Mouse (Mus musculus) liver, embryonic 15.5 days (tissue): ENCODE measurements around the gene Kcnj11. TPM values are rescaled to one million over a fixed set of nuclear protein-coding genes. Genes with fewer than 3 reads are reported as not detected.

Experiments
- ATAC-seq: fragments of 200-750 bp; cut with Nextera tagmentation; 2 replicates; pipeline ENCODE4 v1.8.0; 2017; ENCODE audit warnings: moderate number of reproducible peaks, mild to moderate bottlenecking, moderate library complexity; ENCODE audit not compliant: insufficient read depth
- H3K27ac ChIP-seq: fragments of 300-500 bp; sonication (generic); replicated peaks from 2 replicates; pipeline ENCODE4 v1.5.1; 2015; ENCODE audit warnings: mild to moderate bottlenecking, inconsistent platforms
- H3K27me3 ChIP-seq: fragments of 300-500 bp; sonication (generic); 2 replicates; pipeline ENCODE4 v1.6.1; 2015; ENCODE audit warnings: mild to moderate bottlenecking, inconsistent platforms
- H3K36me3 ChIP-seq: fragments of 300-500 bp; sonication (generic); replicated peaks from 2 replicates; pipeline ENCODE4 v1.6.1; 2015; ENCODE audit warnings: moderate library complexity, mild to moderate bottlenecking, inconsistent platforms
- H3K4me1 ChIP-seq: fragments of 300-500 bp; sonication (generic); replicated peaks from 2 replicates; pipeline ENCODE4 v1.6.1; 2015; ENCODE audit warnings: inconsistent platforms
- H3K4me2 ChIP-seq: fragments of 300-500 bp; sonication (generic); 2 replicates; pipeline ENCODE4 v1.6.1; 2015; ENCODE audit warnings: moderate library complexity, mild to moderate bottlenecking, inconsistent platforms
- H3K4me3 ChIP-seq: fragments of 300-500 bp; sonication (generic); replicated peaks from 2 replicates; pipeline ENCODE4 v1.5.1; 2015; ENCODE audit warnings: mild to moderate bottlenecking, inconsistent platforms
- H3K9ac ChIP-seq: fragments of 300-500 bp; sonication (generic); 2 replicates; pipeline ENCODE4 v1.6.1; 2015; ENCODE audit warnings: moderate library complexity, mild to moderate bottlenecking, inconsistent platforms
- H3K9me3 ChIP-seq: fragments of 300-500 bp; sonication (generic); replicated peaks from 2 replicates; pipeline ENCODE4 v1.6.1; 2016; ENCODE audit warnings: inconsistent platforms
- WGBS: fragments of 180-500 bp; shearing (Covaris S2); methylation state at CpG from one replicate; pipeline ENCODE4 v1.1.7; 2015; ENCODE audit warnings: mixed read lengths; ENCODE audit not compliant: insufficient replicate concordance; 5-methylcytosine and 5-hydroxymethylcytosine counted together
- polyA plus RNA-seq: library from polyadenylated mRNA; unstranded; fragments of >200 nt; fragmentation: Nextera tagmentation; extraction: Ambion mirVana; gene quantifications from 2 replicates; pipeline ENCODE4 v1.2.1, GENCODE M21; 2015

Kcnj11 gene
- polyA plus RNA-seq = 0.08 TPM in 2 replicates

DNA sequence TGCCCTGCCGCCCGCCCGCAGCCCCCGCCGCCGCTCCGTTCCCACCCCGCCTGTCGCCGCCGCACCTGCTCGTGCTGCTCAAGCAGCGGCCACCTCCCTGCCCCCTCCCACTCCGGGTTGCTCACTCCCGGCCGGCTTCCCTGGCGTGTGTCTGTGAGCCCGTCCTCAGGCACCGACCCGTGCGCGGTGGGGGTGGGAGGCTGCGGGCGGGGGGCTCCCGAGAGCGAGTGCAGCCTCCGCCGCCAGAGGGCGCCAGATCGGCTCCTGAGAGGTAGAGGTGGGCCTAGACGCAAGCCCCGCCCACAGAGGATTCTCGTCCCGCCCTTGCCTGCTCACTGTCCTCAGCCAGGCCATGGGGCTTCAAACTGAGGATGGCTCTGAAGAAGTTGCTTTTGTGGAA lies at the start of gene Kcnj11:
Gene Kcnj11, minus strand, starts transcription at position 202 of the 400 bp plus-strand sequence.
- 0 out of 2 replicates have a peak, but pooled peaks have one; percentile 44 for ATAC-seq
- Histone ChIP-seq H3K36me3 (no peaks in the 10 kb centered on the region), H3K9me3 (no peaks in the 10 kb centered on the region), H3K4me3 (peak within 1 kb of the TSS; percentile 50), H3K9ac (no peak within 1 kb of the TSS), H3K4me1 (peaks cover 6% of the 10 kb centered on the region), H3K27me3 (peaks cover 29% of the 10 kb centered on the region), H3K27ac (no peak within 1 kb of the TSS), H3K4me2 (peak within 1 kb of the TSS; percentile 68)
- under 1% methylated on average over 34 of the region's 34 CpGs for WGBS

DNA sequence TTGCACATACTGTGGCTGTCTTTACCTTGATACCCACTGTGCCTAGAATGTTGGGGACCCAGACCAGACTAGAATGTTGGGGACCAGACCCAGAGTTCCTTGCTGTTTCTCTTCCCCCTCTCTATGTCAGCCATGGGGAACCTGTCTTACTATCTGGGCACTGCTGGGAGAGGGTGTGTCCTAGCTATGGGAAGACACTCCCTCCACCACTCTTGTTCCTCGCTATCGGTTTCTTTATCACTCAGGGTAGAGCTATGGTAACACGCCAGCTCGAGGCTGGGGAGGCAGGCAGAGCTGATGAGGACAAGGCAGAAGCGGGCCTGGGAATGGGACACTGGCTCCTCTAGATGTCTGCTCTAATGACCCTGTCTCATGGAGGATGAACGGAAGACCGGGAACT lies 46.9 kb upstream of the Kcnj11 start:
- Histone ChIP-seq H3K4me2 (no peak overlapping the region), H3K36me3 (no peaks in the 10 kb centered on the region), H3K27ac (no peak overlapping the region), H3K4me3 (no peak overlapping the region), H3K9ac (no peak overlapping the region), H3K27me3 (no peaks in the 10 kb centered on the region), H3K9me3 (no peaks in the 10 kb centered on the region), H3K4me1 (no peaks in the 10 kb centered on the region)
- ATAC-seq = no peak
- 48% methylated on average over 7 of the region's 7 CpGs for WGBS

DNA sequence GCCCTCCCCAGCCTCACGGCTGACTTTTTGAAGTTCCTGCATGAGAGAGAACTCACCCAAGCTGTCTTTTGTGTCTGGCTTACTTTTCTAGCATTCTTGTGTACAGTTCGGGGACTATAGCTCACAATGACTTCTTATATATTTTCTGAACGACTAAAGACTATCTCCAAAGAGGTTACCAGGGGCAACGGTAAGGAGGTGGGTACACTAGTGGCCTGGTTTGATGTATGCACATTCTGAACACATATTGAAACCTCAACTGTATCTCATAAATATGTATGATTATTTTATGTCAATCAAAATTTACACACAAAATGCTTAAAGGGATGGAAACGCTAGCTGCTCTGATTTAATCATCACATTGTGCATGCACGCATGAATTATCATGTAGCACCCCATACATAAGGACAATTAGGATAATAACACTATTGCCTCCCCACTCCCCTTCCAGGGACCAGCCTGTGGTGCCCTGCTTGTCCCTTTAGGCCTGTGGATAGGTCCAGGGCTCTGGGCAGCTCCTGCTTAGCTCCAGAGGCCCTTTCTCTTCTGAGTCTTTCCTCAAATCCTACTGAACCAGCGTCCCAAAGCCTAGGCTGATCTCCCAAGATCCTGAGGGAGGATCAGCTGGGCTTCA lies 46.2 kb upstream of the Kcnj11 start:
- H3K4me2 ChIP-seq = no peak overlapping the region
- no peak for ATAC-seq
- no peak overlapping the region for H3K4me3 ChIP-seq
- WGBS = 62% methylated on average over 7 of the region's 7 CpGs
- H3K27me3 ChIP-seq = no peaks in the 10 kb centered on the region
- no peaks in the 10 kb centered on the region for H3K4me1 ChIP-seq
- H3K9ac ChIP-seq = no peak overlapping the region
- no peaks in the 10 kb centered on the region for H3K9me3 ChIP-seq
- no peak overlapping the region for H3K27ac ChIP-seq
- H3K36me3 ChIP-seq = no peaks in the 10 kb centered on the region

DNA sequence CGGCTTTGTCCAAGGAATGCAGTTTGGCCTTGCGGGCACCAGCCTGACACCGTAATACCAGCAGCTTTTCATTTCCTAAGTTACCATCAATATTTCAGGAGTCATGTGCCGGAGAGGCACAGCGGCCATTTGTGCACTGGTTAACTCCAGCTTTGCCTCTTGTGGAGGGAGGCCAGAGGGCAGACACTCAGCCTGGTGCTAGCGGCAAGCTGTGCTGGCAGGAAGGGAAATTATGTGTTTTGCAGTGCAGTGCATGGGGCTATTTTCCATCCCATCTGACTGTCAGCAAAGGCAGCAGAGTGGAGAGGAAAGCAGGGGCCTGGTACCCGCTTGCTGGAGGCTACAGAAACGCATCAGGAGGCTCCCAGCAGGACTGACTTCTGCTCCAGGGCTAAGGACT lies 43.5 kb upstream of the Kcnj11 start:
- no peak for ATAC-seq
- 77% methylated on average over 8 of the region's 8 CpGs for WGBS
- Histone ChIP-seq H3K4me2 (no peak overlapping the region), H3K4me3 (no peak overlapping the region), H3K27me3 (0 out of 2 replicates have a peak, but pooled peaks cover 4% of the 10 kb centered on the region), H3K36me3 (no peaks in the 10 kb centered on the region), H3K27ac (no peak overlapping the region), H3K9ac (no peak overlapping the region), H3K9me3 (no peaks in the 10 kb centered on the region), H3K4me1 (no peaks in the 10 kb centered on the region)

DNA sequence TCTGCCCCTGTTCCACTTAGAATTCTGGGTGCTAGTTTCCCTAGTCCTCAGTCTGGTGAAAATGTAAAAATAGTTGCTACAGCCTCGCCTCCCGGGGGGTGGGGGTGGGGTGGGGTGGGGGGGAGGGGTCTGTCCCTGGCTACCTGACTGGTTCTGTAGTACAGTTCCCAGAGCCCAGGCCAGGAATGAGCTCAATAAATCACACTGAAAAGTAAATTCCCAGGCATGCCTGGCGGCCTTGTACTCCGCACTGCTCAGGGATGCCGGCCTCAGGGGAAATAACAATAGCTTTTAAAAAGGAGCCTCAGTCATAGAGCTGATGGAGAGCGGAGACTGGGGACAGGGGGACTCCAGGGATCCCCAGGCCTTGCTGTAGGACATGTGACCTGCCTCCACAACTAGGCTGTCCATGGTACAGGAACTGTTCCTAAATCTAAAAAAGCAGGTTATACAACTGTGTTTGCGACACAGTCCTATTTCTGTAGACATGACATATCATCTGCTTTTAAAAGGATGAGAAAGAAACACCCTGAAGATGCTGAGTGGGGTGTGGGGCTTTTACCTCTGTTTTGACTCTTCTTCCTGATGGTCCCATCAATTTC lies 37.9 kb upstream of the Kcnj11 start:
- no peak for ATAC-seq
- Histone ChIP-seq H3K4me1 (no peaks in the 10 kb centered on the region), H3K4me2 (no peak overlapping the region), H3K27ac (no peak overlapping the region), H3K36me3 (no peaks in the 10 kb centered on the region), H3K27me3 (0 out of 2 replicates have a peak, but pooled peaks cover 4% of the 10 kb centered on the region), H3K9me3 (no peaks in the 10 kb centered on the region), H3K9ac (no peak overlapping the region), H3K4me3 (no peak overlapping the region)
- 51% methylated on average over 7 of the region's 7 CpGs for WGBS

DNA sequence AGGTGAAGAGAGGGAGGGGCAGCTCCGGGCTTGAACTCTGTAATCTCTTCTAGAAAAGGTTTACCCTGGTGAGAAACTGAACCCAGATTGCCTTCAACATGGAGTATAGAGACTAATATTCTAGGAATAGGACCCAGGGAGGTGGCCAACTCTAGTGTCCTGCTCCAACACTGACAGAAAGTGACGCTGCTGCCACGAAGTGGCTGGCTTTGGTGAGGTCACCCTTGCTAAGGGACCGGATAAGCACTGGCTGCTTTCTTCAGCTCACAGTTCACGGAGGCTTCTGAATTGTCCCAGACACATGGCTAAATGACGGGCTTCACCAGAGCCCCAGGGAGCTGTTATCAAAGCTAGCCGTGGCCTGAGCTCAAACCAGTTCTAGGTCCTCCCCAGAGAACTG lies 33.3 kb upstream of the Kcnj11 start:
- Histone ChIP-seq H3K9ac (no peak overlapping the region), H3K9me3 (no peaks in the 10 kb centered on the region), H3K4me2 (no peak overlapping the region), H3K27ac (no peak overlapping the region), H3K4me3 (no peak overlapping the region), H3K4me1 (0 out of 2 replicates have a peak, but pooled peaks cover 3% of the 10 kb centered on the region), H3K27me3 (no peaks in the 10 kb centered on the region), H3K36me3 (no peaks in the 10 kb centered on the region)
- no peak for ATAC-seq
- WGBS = 9% methylated on average over 7 of the region's 7 CpGs

DNA sequence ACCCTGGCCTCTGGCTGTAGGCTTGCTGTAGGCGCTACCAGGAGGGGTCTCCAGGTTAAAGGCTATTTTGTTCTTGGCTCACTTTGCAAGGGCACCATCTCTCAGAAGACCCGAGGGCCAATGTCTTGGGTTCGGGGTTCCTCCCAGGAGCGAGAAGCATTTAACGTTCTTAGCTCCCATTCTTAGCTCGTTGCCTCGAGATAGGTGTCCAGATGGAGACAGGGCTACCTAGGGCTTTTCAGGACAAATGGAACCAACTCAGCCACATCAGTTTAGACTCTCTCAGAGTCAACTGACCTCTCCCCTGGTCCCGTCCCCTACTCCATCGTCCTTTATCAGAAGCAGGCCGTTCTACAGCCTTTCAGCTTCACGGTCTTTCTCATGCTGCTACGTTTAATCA lies 31.7 kb upstream of the Kcnj11 start:
- Histone ChIP-seq H3K36me3 (no peaks in the 10 kb centered on the region), H3K27ac (no peak overlapping the region), H3K27me3 (no peaks in the 10 kb centered on the region), H3K4me3 (no peak overlapping the region), H3K9me3 (no peaks in the 10 kb centered on the region), H3K9ac (no peak overlapping the region), H3K4me1 (0 out of 2 replicates have a peak, but pooled peaks cover 3% of the 10 kb centered on the region), H3K4me2 (no peak overlapping the region)
- no peak for ATAC-seq
- 74% methylated on average over 12 of the region's 12 CpGs for WGBS

DNA sequence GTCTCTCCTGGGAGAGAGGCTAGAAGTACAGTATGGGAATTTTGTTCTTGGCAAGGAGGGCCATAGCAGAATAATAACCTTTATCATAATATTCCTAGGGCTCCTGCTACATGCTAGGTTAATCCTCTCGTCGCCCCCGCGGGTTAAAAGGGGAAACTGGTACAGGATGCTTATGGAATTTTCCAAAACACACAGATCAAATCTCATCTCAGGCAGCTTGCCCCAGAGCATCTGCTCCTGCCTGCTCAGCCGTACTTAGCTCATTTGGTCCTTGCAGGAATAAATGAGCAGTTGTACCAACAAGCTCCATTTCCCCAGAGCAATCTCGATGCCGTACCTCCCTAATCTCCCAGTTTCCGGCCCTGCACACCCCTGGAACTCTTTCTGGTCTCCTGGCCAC lies 31.2 kb upstream of the Kcnj11 start:
- no peak overlapping the region for H3K9ac ChIP-seq
- 0 out of 2 replicates have a peak, but pooled peaks cover 3% of the 10 kb centered on the region for H3K4me1 ChIP-seq
- no peaks in the 10 kb centered on the region for H3K9me3 ChIP-seq
- H3K36me3 ChIP-seq = no peaks in the 10 kb centered on the region
- no peak overlapping the region for H3K27ac ChIP-seq
- H3K27me3 ChIP-seq = no peaks in the 10 kb centered on the region
- no peak for ATAC-seq
- H3K4me2 ChIP-seq = no peak overlapping the region
- 54% methylated on average over 8 of the region's 8 CpGs for WGBS
- H3K4me3 ChIP-seq = no peak overlapping the region

DNA sequence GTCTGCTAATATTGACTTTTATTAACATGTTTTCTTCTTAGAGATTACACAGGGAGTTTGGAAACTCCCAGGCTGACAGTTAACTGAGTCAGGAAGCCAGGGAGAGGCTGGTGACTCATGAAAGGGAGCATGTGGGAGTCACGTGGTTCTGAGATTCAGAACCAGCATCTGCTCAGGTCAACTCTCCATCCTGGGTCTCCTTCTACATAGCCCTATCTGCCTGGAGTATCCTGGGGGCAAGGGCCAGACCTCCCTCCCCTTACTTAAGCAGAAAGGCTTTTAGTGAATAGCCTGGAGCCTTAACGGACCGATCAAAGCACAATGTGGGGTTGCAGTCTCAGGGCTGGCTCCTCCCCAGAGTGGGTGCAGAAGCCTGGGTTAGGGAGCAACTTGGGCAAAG lies 30.7 kb upstream of the Kcnj11 start:
- Histone ChIP-seq H3K27me3 (no peaks in the 10 kb centered on the region), H3K4me3 (no peak overlapping the region), H3K4me2 (no peak overlapping the region), H3K36me3 (no peaks in the 10 kb centered on the region), H3K9me3 (no peaks in the 10 kb centered on the region), H3K27ac (no peak overlapping the region), H3K9ac (no peak overlapping the region), H3K4me1 (0 out of 2 replicates have a peak, but pooled peaks cover 3% of the 10 kb centered on the region)
- ATAC-seq = no peak
- WGBS = 25% methylated on average over 3 of the region's 3 CpGs

DNA sequence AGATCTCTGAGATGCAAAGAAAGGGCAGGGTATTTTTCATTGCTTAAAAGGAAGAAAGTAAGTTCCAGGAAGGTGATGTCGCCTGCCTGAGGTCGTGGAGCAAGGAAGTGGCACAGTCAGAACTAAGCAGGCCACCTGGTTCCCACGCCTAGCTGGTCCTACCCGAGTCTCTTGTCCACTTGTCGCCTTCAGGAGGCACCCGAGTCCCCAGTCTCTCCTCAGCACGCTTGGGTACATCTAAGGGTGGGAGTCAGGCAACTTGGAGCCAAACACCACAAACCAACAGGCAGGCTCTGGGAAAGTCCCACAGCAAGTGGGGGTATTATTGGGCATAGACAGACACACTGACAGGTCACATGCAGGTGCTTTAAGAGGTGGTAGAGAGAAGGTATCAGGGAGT lies 30.2 kb upstream of the Kcnj11 start:
- Histone ChIP-seq H3K4me3 (no peak overlapping the region), H3K9ac (no peak overlapping the region), H3K27ac (no peak overlapping the region), H3K4me2 (no peak overlapping the region), H3K9me3 (no peaks in the 10 kb centered on the region), H3K27me3 (no peaks in the 10 kb centered on the region), H3K4me1 (0 out of 2 replicates have a peak, but pooled peaks cover 3% of the 10 kb centered on the region), H3K36me3 (no peaks in the 10 kb centered on the region)
- no peak for ATAC-seq
- 40% methylated on average over 7 of the region's 7 CpGs for WGBS

DNA sequence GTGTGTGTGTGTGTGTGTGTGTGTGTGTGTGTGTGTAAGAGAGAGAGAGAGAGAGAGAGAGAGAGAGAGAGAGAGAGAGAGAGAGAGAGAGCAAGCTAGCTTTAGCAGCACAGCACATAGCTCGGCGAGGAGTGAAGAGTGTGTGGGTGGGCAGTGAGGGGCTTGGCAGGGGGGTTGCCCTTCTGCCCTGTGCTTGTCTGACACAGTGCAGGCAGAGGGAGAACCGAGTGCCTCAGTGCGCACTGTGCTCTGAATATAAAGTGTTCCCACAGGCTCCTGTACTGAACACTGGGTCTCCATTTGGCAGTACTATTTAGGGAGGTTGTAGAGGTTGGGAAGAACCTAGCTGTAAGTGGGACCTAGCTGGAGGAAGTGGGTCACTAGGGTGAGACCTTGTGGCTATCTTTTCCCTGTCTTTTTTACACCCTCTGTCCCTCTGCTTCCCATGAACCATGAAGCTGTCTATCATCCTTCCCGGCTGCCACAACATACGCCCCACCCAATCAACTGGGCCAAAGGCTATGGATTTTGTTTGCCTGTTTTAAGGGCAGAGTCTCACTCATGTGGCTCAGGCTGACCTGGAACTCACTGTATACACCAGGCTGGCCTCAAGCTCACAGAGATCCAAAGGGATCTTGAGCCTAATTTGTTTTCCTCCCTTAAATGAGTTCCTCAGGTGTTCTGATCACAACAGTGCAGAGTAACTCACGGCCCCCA lies 29.1 kb upstream of the Kcnj11 start:
- Histone ChIP-seq H3K27ac (no peak overlapping the region), H3K4me2 (no peak overlapping the region), H3K9ac (no peak overlapping the region), H3K36me3 (no peaks in the 10 kb centered on the region), H3K4me1 (0 out of 2 replicates have a peak, but pooled peaks cover 3% of the 10 kb centered on the region), H3K4me3 (no peak overlapping the region), H3K9me3 (no peaks in the 10 kb centered on the region), H3K27me3 (no peaks in the 10 kb centered on the region)
- 45% methylated on average over 7 of the region's 7 CpGs for WGBS
- ATAC-seq = peak; percentile 58; the same call in 1 of the 2 replicates
